Mouse (Mus musculus) heart, adult 2 months (tissue): ENCODE data around the gene Tnni3k.
"Not testable (repeated sequence)": the region's sequence is repeated elsewhere in the genome, so short reads cannot be mapped to it uniquely, and the experiment has no call there.

Experiments
- CTCF ChIP-seq: fragments of 200-600 bp; IDR thresholded peaks from 2 replicates; pipeline ENCODE4 v1.8.1; 2022; ENCODE audit warnings: antibody characterized with exemption, mild to moderate bottlenecking, moderate library complexity
- EP300 ChIP-seq: fragments of 200-500 bp; IDR thresholded peaks from 2 replicates; pipeline ENCODE4 v1.6.1; 2011; ENCODE audit warnings: low read depth, low read length, control low read depth; ENCODE audit not compliant: insufficient read depth
- POLR2A ChIP-seq: fragments of 200-500 bp; IDR thresholded peaks from 2 replicates; pipeline ENCODE4 v1.6.1; 2011; ENCODE audit warnings: mild to moderate bottlenecking, low read depth, low read length, control low read depth; ENCODE audit not compliant: insufficient read depth

GRCm38 (mm10) chr3:154819684-154820083, 235.5 kb downstream of the Tnni3k start:
- not testable (repeated sequence) for TF ChIP-seq EP300, CTCF, POLR2A
